8 mouse cellular contexts compared by ENCODE assay signal in the genomic region with DNA sequence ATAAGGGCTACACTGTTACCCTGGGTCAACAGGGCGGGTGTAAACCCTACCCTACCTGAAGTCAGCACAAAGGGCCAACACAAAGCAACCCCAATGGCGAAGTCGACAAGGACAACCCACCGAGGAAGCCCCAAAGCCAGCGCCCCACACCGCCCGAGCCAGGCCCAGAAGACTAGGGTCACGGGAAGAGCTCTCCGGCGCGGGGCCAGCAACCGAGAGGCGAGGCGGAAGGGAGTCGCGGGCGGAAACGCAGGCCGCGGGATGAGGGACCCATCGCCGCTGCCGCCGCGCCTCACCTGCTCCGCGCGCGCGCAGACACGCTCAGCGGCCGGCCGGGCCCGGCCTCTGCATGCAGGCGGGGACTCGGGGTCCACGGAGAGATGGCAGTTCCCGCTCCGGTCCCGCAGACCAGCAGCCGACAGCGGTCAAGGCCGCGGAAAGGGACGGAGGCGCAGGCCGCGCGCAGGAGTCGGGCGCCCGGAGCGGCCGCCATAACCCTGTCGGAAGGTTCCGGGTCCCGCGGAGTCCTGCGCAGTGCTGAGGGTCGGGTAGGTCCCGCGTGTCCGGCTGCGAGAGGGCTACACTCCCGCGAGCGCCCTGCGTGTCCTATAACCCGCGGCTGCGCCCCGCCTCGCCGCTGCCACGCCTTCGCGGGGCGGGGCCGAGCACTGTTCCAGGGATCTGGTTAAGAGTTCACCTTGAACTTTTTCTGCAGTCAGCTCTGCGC. TPM values are rescaled to one million over a fixed set of nuclear protein-coding genes. Genes with fewer than 3 reads are reported as not detected.
DNase-seq lines count a peak whose midpoint lies in the region; ATAC-seq and TF ChIP-seq lines count a peak whose summit lies in the region.

A gene (minus strand): TSS at position 582 of the 727 bp plus-strand sequence.

- peaks cover 19% of the 10 kb centered on the region for H3K4me1 ChIP-seq in embryonic facial prominence, embryonic 14.5 days (ENCODE audit: control insufficient read depth, insufficient read depth, low read length)
- H3K4me1 ChIP-seq in heart, embryonic 11.5 days (ENCODE audit: control insufficient read depth, insufficient read depth, low read length), result peaks cover 9% of the 10 kb centered on the region
- H3K4me1 ChIP-seq in kidney, embryonic 16.5 days (ENCODE audit: insufficient read depth, low read length), result peaks cover 25% of the 10 kb centered on the region
- H3K4me1 ChIP-seq in liver, embryonic 14.5 days (replicated peaks; ENCODE audit: control insufficient read depth in 2 of 2, insufficient read depth in 2 of 2, low read length in 1 of 2), result no peaks in the 10 kb centered on the region
- no peaks in the 10 kb centered on the region for H3K4me1 ChIP-seq in neural tube, embryonic 11.5 days (ENCODE audit: control insufficient read depth, insufficient read depth, low read length)
- peaks cover 22% of the 10 kb centered on the region for H3K4me1 ChIP-seq in stomach, embryonic 16.5 days (ENCODE audit: control insufficient read depth, insufficient read depth, low read length)

- peak within 1 kb of the TSS; percentile 85 for H3K4me3 ChIP-seq in embryonic facial prominence, embryonic 14.5 days (ENCODE audit: low read depth, low read length)
- peak within 1 kb of the TSS; percentile 91 for H3K4me3 ChIP-seq in heart, embryonic 11.5 days (ENCODE audit: low read depth, low read length)
- peak within 1 kb of the TSS; percentile 81 for H3K4me3 ChIP-seq in kidney, embryonic 16.5 days (ENCODE audit: low read length)
- H3K4me3 ChIP-seq in liver, embryonic 14.5 days (ENCODE audit: insufficient read depth in 1 of 2, low read depth in 2 of 2, low read length in 2 of 2), result peak within 1 kb of the TSS; percentile 69 to 76
- peak within 1 kb of the TSS; percentile 78 for H3K4me3 ChIP-seq in neural tube, embryonic 11.5 days (ENCODE audit: low read depth, low read length)
- H3K4me3 ChIP-seq in stomach, embryonic 16.5 days (replicated peaks; ENCODE audit: low read length), result peak within 1 kb of the TSS; percentile 74

- H3K27me3 ChIP-seq in embryonic facial prominence, embryonic 14.5 days (replicated peaks; ENCODE audit: control insufficient read depth, insufficient read depth, low read length), result no peaks in the 10 kb centered on the region
- no peaks in the 10 kb centered on the region for H3K27me3 ChIP-seq in heart, embryonic 11.5 days (ENCODE audit: control insufficient read depth, insufficient read depth, low read length)
- no peaks in the 10 kb centered on the region for H3K27me3 ChIP-seq in kidney, embryonic 16.5 days (ENCODE audit: insufficient read depth, low read length)
- no peaks in the 10 kb centered on the region for H3K27me3 ChIP-seq in liver, embryonic 14.5 days (ENCODE audit: control insufficient read depth, insufficient read depth, low read length)
- H3K27me3 ChIP-seq in neural tube, embryonic 11.5 days (ENCODE audit: control insufficient read depth, insufficient read depth, low read length), result no peaks in the 10 kb centered on the region
- no peaks in the 10 kb centered on the region for H3K27me3 ChIP-seq in stomach, embryonic 16.5 days (ENCODE audit: control insufficient read depth, insufficient read depth, low read length)

- peak within 1 kb of the TSS; percentile 59; the same call in 1 of the 2 replicates for H3K27ac ChIP-seq in embryonic facial prominence, embryonic 14.5 days (replicated peaks; ENCODE audit: low read depth, low read length)
- H3K27ac ChIP-seq in heart, embryonic 11.5 days (ENCODE audit: low read depth, low read length), result peak within 1 kb of the TSS; percentile 84
- peak within 1 kb of the TSS; percentile 84 for H3K27ac ChIP-seq in kidney, embryonic 16.5 days (ENCODE audit: low read length)
- H3K27ac ChIP-seq in liver, embryonic 14.5 days, result no peak within 1 kb of the TSS
- peak within 1 kb of the TSS; percentile 11; the same call in 1 of the 2 replicates for H3K27ac ChIP-seq in neural tube, embryonic 11.5 days (ENCODE audit: low read depth, low read length)
- peak within 1 kb of the TSS; percentile 71 for H3K27ac ChIP-seq in stomach, embryonic 16.5 days (ENCODE audit: low read length)

- no peaks in the 10 kb centered on the region for H3K36me3 ChIP-seq in embryonic facial prominence, embryonic 14.5 days (ENCODE audit: control insufficient read depth, insufficient read depth, low read length)
- H3K36me3 ChIP-seq in heart, embryonic 11.5 days (ENCODE audit: control insufficient read depth, insufficient read depth, low read length), result no peaks in the 10 kb centered on the region
- H3K36me3 ChIP-seq in kidney, embryonic 16.5 days (ENCODE audit: insufficient read depth, low read length), result no peaks in the 10 kb centered on the region
- H3K36me3 ChIP-seq in liver, embryonic 14.5 days (replicated peaks; ENCODE audit: control insufficient read depth, insufficient read depth, low read depth), result no peaks in the 10 kb centered on the region
- no peaks in the 10 kb centered on the region for H3K36me3 ChIP-seq in neural tube, embryonic 11.5 days (ENCODE audit: control insufficient read depth, insufficient read depth, low read length)
- H3K36me3 ChIP-seq in stomach, embryonic 16.5 days (ENCODE audit: control insufficient read depth, insufficient read depth, low read length), result no peaks in the 10 kb centered on the region

- peak; percentile 52 for DNase-seq in A20 (ENCODE audit: low read depth, low spot score)
- DNase-seq in adrenal gland, postnatal 36 days, result peak; percentile 96
- DNase-seq in embryonic facial prominence, embryonic 14.5 days (ENCODE audit: low spot score), result peak; percentile 86
- DNase-seq in liver, embryonic 14.5 days (ENCODE audit: low read depth in 3 of 3, low spot score in 3 of 3), result peak; percentile 31 to 42 (median 31)
- DNase-seq in neural tube, embryonic 11.5 days (ENCODE audit: low spot score), result peak; percentile 78

- TF ChIP-seq EP300 in liver, embryonic 14.5 days (IDR thresholded peaks at IDR 0.05; ENCODE audit: low read depth), result no peak

- peak within 1 kb of the TSS; percentile 88 for H3K9ac ChIP-seq in embryonic facial prominence, embryonic 14.5 days (ENCODE audit: low read depth, low read length)
- H3K9ac ChIP-seq in heart, embryonic 11.5 days (ENCODE audit: low read depth, low read length), result peak within 1 kb of the TSS; percentile 96
- peak within 1 kb of the TSS; percentile 90 for H3K9ac ChIP-seq in kidney, embryonic 16.5 days (replicated peaks; ENCODE audit: low read length)
- H3K9ac ChIP-seq in liver, embryonic 14.5 days (replicated peaks), result peak within 1 kb of the TSS; percentile 65
- H3K9ac ChIP-seq in neural tube, embryonic 11.5 days (ENCODE audit: low read length), result peak within 1 kb of the TSS; percentile 89
- peak within 1 kb of the TSS; percentile 87 for H3K9ac ChIP-seq in stomach, embryonic 16.5 days (ENCODE audit: low read length)

- peak; percentile 95 for ATAC-seq in embryonic facial prominence, embryonic 14.5 days (ENCODE audit: low read depth)
- ATAC-seq in heart, embryonic 11.5 days (replicated peaks; ENCODE audit: insufficient number of reproducible peaks, low FRiP score, low TSS enrichment), result peak; percentile 88
- ATAC-seq in kidney, embryonic 16.5 days (ENCODE audit: low FRiP score, low TSS enrichment), result peak; percentile 97
- peak; percentile 85 for ATAC-seq in liver, embryonic 14.5 days (ENCODE audit: insufficient read depth)
- peak; percentile 87 for ATAC-seq in neural tube, embryonic 11.5 days (ENCODE audit: insufficient read depth, low FRiP score, low TSS enrichment)
- peak; percentile 96 for ATAC-seq in stomach, embryonic 16.5 days (ENCODE audit: insufficient read depth, low FRiP score)

- 0% methylated on average over 35 of the region's 81 CpGs for WGBS in embryonic facial prominence, embryonic 14.5 days
- under 1% methylated on average over 81 of the region's 81 CpGs for WGBS in heart, embryonic 11.5 days (ENCODE audit: insufficient replicate concordance)
- WGBS in kidney, embryonic 16.5 days, result under 1% methylated on average over 76 of the region's 81 CpGs
- under 1% methylated on average over 76 of the region's 81 CpGs for WGBS in liver, embryonic 14.5 days (ENCODE audit: insufficient replicate concordance)
- under 1% methylated on average over 81 of the region's 81 CpGs for WGBS in neural tube, embryonic 11.5 days
- under 1% methylated on average over 81 of the region's 81 CpGs for WGBS in stomach, embryonic 16.5 days

- peak within 1 kb of the TSS; percentile 59 for H3K4me2 ChIP-seq in embryonic facial prominence, embryonic 14.5 days (ENCODE audit: low read depth, low read length)
- H3K4me2 ChIP-seq in heart, embryonic 11.5 days, result peak within 1 kb of the TSS; percentile 68
- peak within 1 kb of the TSS; percentile 55 for H3K4me2 ChIP-seq in kidney, embryonic 16.5 days (replicated peaks; ENCODE audit: low read depth, low read length)
- peak within 1 kb of the TSS; percentile 75 for H3K4me2 ChIP-seq in liver, embryonic 14.5 days (ENCODE audit: low read depth)
- H3K4me2 ChIP-seq in neural tube, embryonic 11.5 days (ENCODE audit: low read depth), result peak within 1 kb of the TSS; percentile 66
- peak within 1 kb of the TSS; percentile 57 for H3K4me2 ChIP-seq in stomach, embryonic 16.5 days (ENCODE audit: low read depth, low read length)

- no peaks in the 10 kb centered on the region for H3K9me3 ChIP-seq in embryonic facial prominence, embryonic 14.5 days (ENCODE audit: control insufficient read depth, low read length)
- no peaks in the 10 kb centered on the region for H3K9me3 ChIP-seq in heart, embryonic 11.5 days (replicated peaks; ENCODE audit: control insufficient read depth, low read length)
- H3K9me3 ChIP-seq in kidney, embryonic 16.5 days (ENCODE audit: low read length), result 0 out of 2 replicates have a peak, but pooled peaks cover 2% of the 10 kb centered on the region
- H3K9me3 ChIP-seq in liver, embryonic 14.5 days (ENCODE audit: control insufficient read depth, low read length), result no peaks in the 10 kb centered on the region
- no peaks in the 10 kb centered on the region for H3K9me3 ChIP-seq in neural tube, embryonic 11.5 days (ENCODE audit: control insufficient read depth, low read length)
- no peaks in the 10 kb centered on the region for H3K9me3 ChIP-seq in stomach, embryonic 16.5 days (replicated peaks; ENCODE audit: control insufficient read depth, low read length)

- no peak for TF ChIP-seq CTCF in liver, embryonic 14.5 days (IDR thresholded peaks at IDR 0.05; ENCODE audit: low read depth)

RNA-seq across cellular contexts. Expression of the gene that starts here (rescaled TPM):
- 1,000 to 10,000 TPM; 2,132 to 4,124 TPM for total RNA-seq in adrenal gland, postnatal 36 days (2021)
- 75.2 and 78.8 TPM in 2 replicates for polyA plus RNA-seq in embryonic facial prominence, embryonic 14.5 days (2014; fragmentation: Nextera tagmentation; extraction: Ambion mirVana)
- 82.5 and 84.3 TPM in 2 replicates for polyA plus RNA-seq in heart, embryonic 11.5 days (2014; fragmentation: Nextera tagmentation; extraction: Ambion mirVana)
- 114 and 119 TPM in 2 replicates for polyA plus RNA-seq in kidney, embryonic 16.5 days (2015; fragmentation: Nextera tagmentation; extraction: Ambion mirVana)
- 8.6 and 12.0 TPM in 2 replicates for polyA plus RNA-seq in liver, embryonic 14.5 days (2012; rRNA removed)
- 35.6 and 36.4 TPM in 2 replicates for polyA plus RNA-seq in liver, embryonic 14.5 days (2014; fragmentation: Nextera tagmentation; extraction: Ambion mirVana)
- polyA plus RNA-seq in neural tube, embryonic 11.5 days (2014; fragmentation: Nextera tagmentation; extraction: Ambion mirVana), result 41.7 and 46.4 TPM in 2 replicates
- polyA plus RNA-seq in stomach, embryonic 16.5 days (2015; fragmentation: Nextera tagmentation; extraction: Ambion mirVana), result 64.9 and 80.0 TPM in 2 replicates

Comparison
In these comparisons a context has a peak if more than half of its experiments do, and no peak if none do; other contexts are left out.
1. DNase-seq: peak in every context shown above with its lines; median percentile 96 in adrenal gland, postnatal 36 days; 86 in embryonic facial prominence, embryonic 14.5 days; 78 in neural tube, embryonic 11.5 days; 52 in A20; 31 in liver, embryonic 14.5 days.